Mouse (Mus musculus): ENCODE results near the gene Gtf2ird1.

Gene Gtf2ird1

DNA sequence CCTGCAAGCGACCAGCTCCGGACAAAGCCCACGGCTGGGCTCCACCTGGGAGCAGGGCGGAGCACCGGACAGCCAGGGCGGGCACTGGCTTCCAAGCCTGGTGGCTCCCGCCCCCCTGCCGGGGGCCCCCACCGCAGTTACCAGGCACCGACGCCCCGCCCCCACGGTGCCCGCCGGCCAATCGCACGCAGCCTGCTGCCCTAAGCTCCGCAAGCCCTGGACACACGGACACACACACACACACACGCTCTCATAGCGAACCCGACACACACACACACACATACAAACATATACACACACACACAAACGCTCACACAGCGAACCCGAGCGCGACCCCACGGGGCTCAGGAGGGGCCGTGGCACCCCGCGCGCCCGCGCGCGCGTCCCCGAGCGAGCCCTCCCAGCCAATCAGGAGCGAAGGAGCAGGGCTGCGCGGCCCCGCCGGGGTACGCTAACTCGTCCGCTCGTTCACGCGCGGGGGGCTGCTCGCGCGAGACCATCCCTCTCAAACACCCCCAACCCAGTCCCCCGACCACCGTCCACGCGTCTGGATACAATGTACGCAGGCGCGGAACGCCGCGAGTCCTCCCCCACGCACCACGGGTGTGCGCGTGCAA, 143.0 kb downstream of the Gtf2ird1 start:
- peak; percentile 87 to 94 for DNase-seq (ENCODE audit: low spot score in 2 of 2)

DNA sequence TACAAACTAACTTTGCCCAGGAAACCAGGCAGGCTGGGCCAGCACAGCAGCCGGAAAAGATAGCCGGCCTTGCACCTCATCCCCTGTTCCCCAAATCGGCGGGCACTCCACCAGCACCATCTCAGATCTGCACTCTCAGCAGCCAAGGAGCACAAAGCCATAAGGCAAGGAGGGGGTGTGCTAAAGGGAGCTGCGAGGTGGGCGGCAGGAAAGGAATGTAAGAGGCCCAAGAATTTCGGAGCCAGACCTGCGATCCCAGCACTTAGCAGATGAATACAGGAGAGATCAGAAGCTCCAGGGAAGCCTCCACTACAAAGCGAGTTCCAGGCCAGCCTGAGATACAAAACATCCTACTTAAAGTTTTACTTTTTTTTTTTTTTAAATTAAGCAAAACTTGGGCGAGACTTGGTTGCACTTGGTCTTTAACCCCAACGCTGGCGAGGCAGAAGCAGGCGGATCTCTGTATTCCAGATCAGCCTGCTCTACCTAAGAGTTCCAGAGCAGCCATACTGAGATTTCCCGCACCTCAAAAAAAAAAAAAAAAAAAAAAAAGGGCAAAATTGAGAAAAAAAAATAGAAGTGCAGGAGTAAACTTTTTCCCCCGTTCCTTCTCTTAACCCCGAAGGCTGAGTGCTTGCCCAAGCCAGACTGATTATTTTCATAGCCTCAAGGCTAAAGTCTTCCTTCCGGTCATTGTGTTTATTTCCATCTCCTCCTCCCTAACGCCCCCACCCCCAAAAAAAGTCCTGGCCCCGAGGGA, 143.6 kb downstream of the Gtf2ird1 start:
- DNase-seq (ENCODE audit: low spot score in 2 of 2) = peak; percentile 21 to 24

DNA sequence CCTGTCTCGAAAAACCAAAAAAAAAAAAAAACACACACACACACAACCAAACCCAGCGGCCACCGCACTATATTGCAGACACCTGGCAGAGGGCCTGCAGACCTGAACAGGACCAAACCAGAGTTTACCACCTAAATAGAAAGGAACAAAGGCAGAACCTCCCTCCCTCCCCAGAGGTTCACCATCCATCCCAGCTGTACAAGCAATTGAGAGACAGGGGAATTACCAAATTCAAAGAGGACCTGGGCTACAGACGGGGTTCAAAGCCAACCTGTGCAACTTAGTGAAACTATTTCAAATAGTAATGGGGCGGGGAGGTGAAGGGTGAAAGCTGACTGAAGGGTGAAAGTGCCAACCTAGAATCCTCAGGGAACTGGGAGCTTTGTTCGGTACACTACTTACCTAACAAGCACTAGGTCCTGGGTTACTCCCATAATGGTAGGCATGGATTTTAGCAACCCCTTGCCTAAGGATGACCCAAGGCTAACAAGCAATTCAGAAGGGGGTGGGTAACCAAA, 144.6 kb downstream of the Gtf2ird1 start:
- DNase-seq (ENCODE audit: low spot score in 2 of 2) = no peak

DNA sequence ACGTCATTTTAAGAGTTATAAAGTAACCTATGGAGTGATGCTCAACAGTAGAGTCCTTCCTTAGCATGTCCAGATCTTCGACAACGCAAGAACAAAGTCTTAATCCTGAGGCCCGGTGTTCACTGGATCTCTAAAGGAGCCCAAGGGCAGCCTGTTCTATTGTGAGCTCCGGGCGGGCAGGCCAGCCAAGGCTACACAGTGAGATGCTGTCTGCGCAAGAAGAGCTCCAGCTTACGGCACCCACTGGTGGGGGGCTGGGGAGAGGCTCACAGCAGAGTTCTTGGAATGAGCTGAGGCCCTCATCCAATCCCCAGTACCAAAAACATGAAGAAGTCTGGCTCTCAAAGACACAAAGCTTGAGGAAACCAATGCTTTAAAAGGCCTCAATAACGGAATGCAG, 146.3 kb downstream of the Gtf2ird1 start:
- DNase-seq (ENCODE audit: low spot score in 2 of 2) = no peak

DNA sequence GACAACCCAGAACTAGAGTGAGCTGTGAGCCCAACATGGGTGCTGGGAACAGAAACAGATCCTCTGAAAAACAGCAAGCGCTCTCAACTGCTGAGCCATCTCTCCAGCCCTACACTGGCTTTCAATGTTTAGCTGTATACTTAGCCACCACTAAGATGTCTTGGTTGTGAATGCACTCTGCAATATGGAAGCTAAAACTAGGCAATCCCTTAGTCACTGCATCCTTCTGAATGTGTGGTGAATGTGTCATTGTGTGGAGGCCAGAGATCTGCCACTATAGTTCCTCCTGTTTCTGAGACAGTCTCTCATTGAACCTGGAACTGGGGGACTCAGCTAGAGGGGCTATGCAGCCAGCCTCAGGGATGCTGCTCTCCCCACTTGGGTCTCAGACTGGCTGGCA, 147.2 kb downstream of the Gtf2ird1 start:
- no peak for DNase-seq (ENCODE audit: low spot score in 2 of 2)
